ENCODE assay signal across 34 mouse cellular contexts in genomic region chr11:56092891-56093290, GRCm38 (mm10). TPM values are rescaled to one million over a fixed set of nuclear protein-coding genes. Genes with fewer than 3 reads are reported as not detected.
"Had no signal": no experiment of that assay in that cellular context is flagged by ENCODE, and none has a peak within 500 bp of the region (broad histone marks: within the 10 kb centered on the region; RNA-seq: fewer than 3 reads in every experiment).

No protein-coding gene starts in this region.

- H3K27ac ChIP-seq: gastrocnemius, adult 2 months; heart, adult 2 months; heart, embryonic 13.5 days; heart, embryonic 15.5 days; hindbrain, embryonic 10.5 days; hindbrain, embryonic 12.5 days; hindbrain, embryonic 14.5 days; intestine, embryonic 15.5 days; limb, embryonic 10.5 days; limb, embryonic 12.5 days; liver, embryonic 13.5 days had no signal

- H3K4me3 ChIP-seq: gastrocnemius, adult 2 months; heart, adult 2 months; heart, embryonic 13.5 days; heart, embryonic 15.5 days; hindbrain, embryonic 10.5 days; hindbrain, embryonic 12.5 days; intestine, embryonic 15.5 days; limb, embryonic 10.5 days; limb, embryonic 12.5 days; liver, embryonic 13.5 days had no signal

- H3K4me2 ChIP-seq: heart, embryonic 11.5 days; heart, embryonic 13.5 days; heart, embryonic 15.5 days; hindbrain, embryonic 12.5 days; hindbrain, embryonic 14.5 days; intestine, embryonic 15.5 days; limb, embryonic 12.5 days; liver, embryonic 11.5 days; liver, embryonic 13.5 days had no signal

- DNase-seq: gastrocnemius, adult 2 months; gastrocnemius, postnatal 10 days; gastrocnemius, postnatal 25 days; heart, adult 2 months; heart, postnatal 4 days; kidney, adult 18-20 months; kidney, adult 8-10 months; kidney, postnatal 10 days; kidney, postnatal 36 days; layer of hippocampus, adult 9-11 months; layer of hippocampus, postnatal 36 days; liver; liver, embryonic 13.5 days had no signal

- H3K4me1 ChIP-seq: heart, embryonic 13.5 days; heart, embryonic 15.5 days; hindbrain, embryonic 10.5 days; hindbrain, embryonic 12.5 days; intestine, embryonic 15.5 days; limb, embryonic 10.5 days; limb, embryonic 12.5 days; liver, embryonic 13.5 days had no signal

- H3K9me3 ChIP-seq: heart, embryonic 13.5 days; heart, embryonic 15.5 days; hindbrain, embryonic 10.5 days; hindbrain, embryonic 12.5 days; intestine, embryonic 15.5 days; limb, embryonic 10.5 days; limb, embryonic 12.5 days; liver, embryonic 13.5 days had no signal

- ATAC-seq: hindbrain, embryonic 16.5 days; inflammation-experienced regulatory T-cells, adult 6 months; intestine, embryonic 15.5 days; intestine, postnatal 0 days had no signal

- H3K27me3 ChIP-seq: heart, embryonic 13.5 days; heart, embryonic 15.5 days; hindbrain, embryonic 12.5 days; intestine, embryonic 15.5 days; limb, embryonic 12.5 days; liver, embryonic 13.5 days had no signal

- H3K9ac ChIP-seq: heart, embryonic 13.5 days; heart, embryonic 15.5 days; hindbrain, embryonic 12.5 days; hindbrain, embryonic 14.5 days; intestine, embryonic 15.5 days; limb, embryonic 12.5 days; liver, embryonic 13.5 days had no signal

- H3K36me3 ChIP-seq: heart, embryonic 13.5 days; heart, embryonic 15.5 days; hindbrain, embryonic 10.5 days; hindbrain, embryonic 12.5 days; intestine, embryonic 15.5 days; limb, embryonic 10.5 days; limb, embryonic 12.5 days; liver, embryonic 13.5 days had no signal

RNA-seq across cellular contexts. Expression of gene Nmur2, which starts 52.1 kb away (rescaled TPM):
- total RNA-seq: gastrocnemius, adult 2 months; gastrocnemius, postnatal 10 days; gastrocnemius, postnatal 25 days; gastrocnemius, postnatal 4 days; granulocyte monocyte progenitor cell, adult 5-6 weeks; heart, adult 2 months; heart, postnatal 25 days; heart, postnatal 4 days; layer of hippocampus, adult 18-20 months; layer of hippocampus, adult 8-10 months; layer of hippocampus, postnatal 36 days had no signal
- polyA plus RNA-seq: heart, adult 2 months; heart, embryonic 11.5 days; heart, embryonic 13.5 days; heart, embryonic 15.5 days; heart, postnatal 0 days; hindbrain, embryonic 10.5 days; hindbrain, embryonic 12.5 days; inflammation-experienced regulatory T-cells, adult 6 months; kidney, embryonic 14.5 days; kidney, embryonic 16.5 days; limb, embryonic 12.5 days; liver, embryonic 13.5 days had no signal
